Mouse (Mus musculus) G1E (cell line): ENCODE measurements at regions not wholly inside any gene's neighbourhood (a gene's known extent, or its start where the extent isn't known, plus 50 kb on each side); places are given as distances from the start of the nearest gene placed in this dataset.

ENCODE experiments used
- CTCF ChIP-seq: IDR thresholded peaks from 2 replicates; pipeline ENCODE4 v1.5.1; 2012; ENCODE audit warnings: low read depth, low read length, inconsistent platforms, mixed read lengths
- GATA1 ChIP-seq: IDR thresholded peaks from 2 replicates; pipeline ENCODE4 v1.6.1; 2012; ENCODE audit warnings: borderline replicate concordance, low read length, inconsistent platforms, mixed read lengths
- TAL1 ChIP-seq: conservative IDR thresholded peaks from 2 replicates; pipeline ENCODE4 v1.6.1; 2012; ENCODE audit warnings: low read depth, low read length, inconsistent platforms, mixed read lengths

DNA sequence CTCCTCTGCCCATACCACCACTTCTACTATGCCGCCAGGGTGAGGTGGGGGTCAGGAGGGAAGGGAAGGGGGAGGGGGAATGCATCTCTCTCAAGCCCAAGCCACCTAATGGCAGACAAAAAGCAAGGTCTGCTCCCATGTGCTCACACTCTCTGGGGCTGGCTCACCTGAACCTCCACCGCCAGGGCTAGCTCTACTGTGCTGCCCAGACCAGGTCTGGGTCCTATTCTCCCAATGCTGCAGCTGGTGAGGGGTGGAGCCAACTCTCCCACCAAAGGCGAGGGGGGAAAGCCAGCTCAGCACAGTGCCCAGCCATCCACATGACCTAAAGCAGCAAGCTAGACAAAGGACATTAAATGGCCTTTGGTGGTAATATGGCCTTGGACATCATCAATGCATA lies 158.6 kb downstream of the Chic2 start:
- TF ChIP-seq CTCF: no peak
- no peak for TF ChIP-seq TAL1
- no peak for TF ChIP-seq GATA1
